Mouse (Mus musculus) adrenal gland, postnatal 25 days (tissue): ENCODE results near the gene Lyz2. TPM values are rescaled to one million over a fixed set of nuclear protein-coding genes. Genes with fewer than 3 reads are reported as not detected.
"Not testable (repeated sequence)": the region's sequence is repeated elsewhere in the genome, so short reads cannot be mapped to it uniquely, and the experiment has no call there.

Experiments
- DNase-seq: peaks from one replicate; pipeline ENCODE4 v3.0.0; 2021; ENCODE audit warnings: mixed read lengths
- total RNA-seq: library from RNA; stranded (reverse); gene quantifications from 2 replicates; pipeline ENCODE4 v1.2.3, GENCODE M21; 2021

Lyz2 gene
- total RNA-seq, 1 experiment from 2014 or later = 47.5 TPM

DNA sequence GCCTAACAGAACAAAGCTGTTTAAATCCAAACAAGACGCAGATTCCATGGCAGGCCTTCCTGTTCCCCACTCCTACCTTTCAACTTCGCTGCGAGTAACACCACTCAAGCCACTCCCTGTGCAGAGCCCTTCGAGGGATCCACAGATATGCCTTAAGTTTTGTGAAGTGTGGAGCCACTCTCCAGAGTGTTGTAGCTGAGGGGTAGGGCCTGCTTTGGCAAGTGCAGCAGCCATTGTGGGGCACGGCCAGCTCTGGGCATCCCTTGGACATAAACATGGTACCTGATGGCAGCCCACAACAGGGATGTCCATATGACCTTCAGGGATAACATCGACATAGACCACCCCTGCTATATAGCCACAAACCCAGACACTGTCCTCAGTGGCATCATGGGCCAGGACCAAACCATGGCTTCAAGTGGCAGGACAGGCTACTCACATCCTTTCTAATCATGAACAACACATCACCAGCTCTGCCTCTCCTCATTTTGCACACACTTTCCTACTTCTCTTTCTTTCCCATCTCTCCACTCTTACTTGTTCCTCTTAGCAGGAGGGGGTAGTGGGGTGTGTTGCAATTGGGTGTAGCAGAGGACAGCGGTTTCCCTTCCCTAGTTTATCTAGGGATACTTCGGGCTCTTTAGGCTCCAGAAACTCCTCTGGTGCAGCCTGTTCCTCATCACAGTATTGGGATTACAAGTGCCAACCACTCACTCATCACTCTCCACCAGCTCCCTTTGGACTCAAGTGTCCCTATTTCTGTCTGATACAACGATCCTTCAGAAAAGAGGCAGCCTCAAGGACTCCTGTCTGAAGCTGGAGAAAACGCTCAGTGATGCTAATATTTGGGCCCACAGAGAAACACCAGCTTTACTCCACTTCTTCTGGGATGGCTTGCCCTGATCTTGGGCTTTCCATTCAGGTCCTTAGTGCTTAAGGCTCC lies 2.7 kb upstream of the Lyz2 start:
- no peak for DNase-seq

DNA sequence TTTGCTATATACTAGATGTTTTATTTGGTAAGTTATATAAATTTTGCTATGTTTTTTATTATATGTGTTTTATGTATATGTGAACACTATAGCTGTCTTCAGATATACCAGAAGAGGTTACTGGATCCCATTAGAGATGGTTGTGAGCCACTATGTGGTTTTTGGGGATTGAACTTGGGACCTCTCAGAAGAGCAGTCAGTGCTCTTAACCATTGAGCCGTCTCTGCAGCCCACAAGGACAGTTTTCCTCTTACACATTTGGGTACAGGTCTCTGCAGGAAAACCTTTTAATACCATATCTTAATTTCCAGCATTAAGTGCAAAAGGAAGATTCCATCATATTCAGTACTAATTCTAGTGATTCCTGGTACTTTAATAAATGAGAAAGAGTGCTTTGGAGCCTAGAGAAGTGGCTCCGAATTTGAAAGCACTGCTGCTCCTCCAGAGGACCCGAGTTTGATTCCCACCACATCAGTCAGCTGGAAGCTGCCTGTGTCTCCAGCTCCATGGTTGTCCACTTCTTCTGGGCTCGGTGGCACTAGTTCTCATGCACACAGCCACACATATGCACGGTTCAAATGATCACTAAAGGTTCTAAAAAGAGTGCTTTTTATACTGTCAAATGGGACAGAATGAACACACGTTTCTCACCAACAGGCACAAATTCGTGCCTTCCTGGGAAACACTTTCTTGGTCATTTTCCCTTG lies 1.9 kb upstream of the Lyz2 start:
- no peak for DNase-seq

DNA sequence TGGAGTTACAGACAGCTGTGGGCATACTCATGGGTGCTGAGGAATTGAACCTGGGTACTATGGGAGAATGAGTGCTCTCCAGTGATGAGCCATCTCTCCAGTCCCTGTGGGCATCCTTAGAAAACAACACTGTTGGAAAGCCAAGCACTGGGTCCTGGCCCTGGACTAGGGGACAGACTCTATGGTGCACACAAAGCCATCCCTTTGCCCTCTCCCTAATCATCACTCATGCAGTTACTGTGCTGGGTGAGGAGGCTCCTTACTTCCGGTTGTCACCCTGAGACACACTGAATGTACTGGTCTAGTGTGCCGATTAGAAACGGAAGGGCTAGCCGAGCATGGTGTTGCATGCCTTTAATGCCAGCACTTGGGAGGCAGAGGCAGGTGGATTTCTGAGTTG lies 1.1 kb upstream of the Lyz2 start:
- not testable (repeated sequence) for DNase-seq

DNA sequence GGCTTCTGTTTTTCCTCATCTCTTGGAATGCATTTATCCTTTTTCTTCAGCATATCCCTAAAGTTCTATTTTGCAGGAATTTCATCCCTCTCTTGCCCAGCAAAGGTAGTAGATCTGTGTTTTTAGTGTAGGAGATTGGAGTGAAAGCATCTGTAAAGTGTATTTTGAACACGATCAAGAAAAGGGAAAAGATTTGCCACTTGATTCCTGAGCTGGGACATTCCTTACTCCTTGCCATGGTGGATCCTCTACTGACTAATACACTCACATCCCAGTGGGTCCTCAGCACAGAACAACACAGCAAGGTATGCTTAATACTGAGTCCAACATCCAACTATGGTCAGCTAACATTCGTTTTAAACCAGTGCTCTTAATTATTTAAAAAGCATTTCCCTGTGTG lies 430 bp upstream of the Lyz2 start:
- DNase-seq = no peak

DNA sequence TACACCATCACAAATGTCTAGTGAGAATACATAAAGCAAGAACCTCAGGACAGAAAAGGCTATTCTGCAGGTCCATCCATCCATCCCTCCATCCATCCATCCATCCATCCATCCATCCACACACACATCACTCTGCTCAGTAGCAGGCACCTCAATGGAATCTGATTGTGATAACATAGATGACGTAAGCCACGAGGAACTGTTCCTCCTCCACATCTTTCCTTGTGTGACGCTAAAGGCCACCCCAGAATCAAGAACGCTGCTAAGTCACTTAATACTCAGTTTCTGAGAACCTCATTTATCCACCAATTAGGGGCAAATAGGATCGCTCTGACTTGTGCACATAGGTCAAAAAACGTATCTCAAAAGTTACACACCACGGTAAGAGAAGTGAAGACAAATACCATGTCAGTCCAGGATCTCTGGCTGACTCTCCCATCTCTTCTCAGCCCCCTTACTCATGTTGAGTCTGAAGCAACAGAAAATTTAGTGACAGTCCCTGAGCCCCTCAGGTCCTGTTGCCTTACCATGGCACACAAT lies 670 bp downstream of the Lyz2 start:
- DNase-seq = no peak

DNA sequence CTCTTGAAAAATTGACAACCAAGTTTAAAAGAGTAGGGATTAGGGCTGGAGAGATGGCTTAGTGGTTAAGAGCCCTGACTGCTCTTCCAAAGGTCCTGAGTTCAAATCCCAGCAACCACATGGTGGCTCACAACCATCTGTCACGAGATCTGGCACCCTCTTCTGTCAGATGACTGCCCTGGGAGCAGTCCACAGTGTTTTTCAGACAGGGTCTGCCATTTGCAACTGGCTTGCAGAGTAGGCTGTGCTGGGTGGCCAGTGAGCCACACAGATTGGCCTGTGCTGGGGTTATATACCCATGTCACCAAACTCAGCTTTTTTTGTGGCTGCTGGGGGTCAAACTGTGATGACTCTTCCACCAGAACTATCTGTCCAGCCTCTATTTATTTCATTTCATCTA lies 2.1 kb downstream of the Lyz2 start:
- no peak for DNase-seq

DNA sequence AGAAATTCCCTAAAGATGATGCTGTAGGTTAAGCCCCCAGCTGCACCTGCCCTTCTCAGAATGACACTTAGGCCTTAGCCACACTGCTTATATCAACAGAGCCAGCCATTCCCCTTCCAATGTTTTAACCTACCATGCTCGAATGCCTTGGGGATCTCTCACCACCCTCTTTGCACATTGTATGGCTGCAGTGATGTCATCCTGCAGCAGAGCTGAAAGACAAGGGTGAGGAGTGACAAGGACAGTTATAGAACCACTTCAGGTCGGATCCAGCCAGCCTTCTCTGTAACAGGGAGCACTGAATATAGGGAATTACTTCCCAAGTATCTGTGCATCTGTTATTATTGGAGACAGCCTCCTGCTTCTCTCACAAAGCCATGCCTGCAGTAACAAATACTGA lies 3.6 kb downstream of the Lyz2 start:
- not testable (repeated sequence) for DNase-seq

DNA sequence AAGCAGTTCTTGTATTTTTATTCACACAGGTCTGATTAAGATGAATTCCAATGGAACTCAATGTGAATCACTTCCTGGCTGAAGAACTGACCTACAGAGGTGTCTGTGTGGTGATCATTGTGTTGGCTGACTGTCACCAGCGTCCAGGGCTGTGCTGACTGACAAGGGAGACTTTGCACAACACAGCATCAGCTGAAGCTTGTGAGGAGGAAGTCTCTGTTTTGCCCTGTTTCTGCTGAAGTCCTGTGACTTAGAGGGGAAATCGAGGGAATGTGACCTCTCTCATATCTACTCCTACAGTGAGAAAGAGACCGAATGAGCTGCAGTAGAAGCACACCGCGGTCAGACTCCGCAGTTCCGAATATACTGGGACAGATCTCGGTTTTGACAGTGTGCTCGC lies 4.3 kb downstream of the Lyz2 start:
- not testable (repeated sequence) for DNase-seq

DNA sequence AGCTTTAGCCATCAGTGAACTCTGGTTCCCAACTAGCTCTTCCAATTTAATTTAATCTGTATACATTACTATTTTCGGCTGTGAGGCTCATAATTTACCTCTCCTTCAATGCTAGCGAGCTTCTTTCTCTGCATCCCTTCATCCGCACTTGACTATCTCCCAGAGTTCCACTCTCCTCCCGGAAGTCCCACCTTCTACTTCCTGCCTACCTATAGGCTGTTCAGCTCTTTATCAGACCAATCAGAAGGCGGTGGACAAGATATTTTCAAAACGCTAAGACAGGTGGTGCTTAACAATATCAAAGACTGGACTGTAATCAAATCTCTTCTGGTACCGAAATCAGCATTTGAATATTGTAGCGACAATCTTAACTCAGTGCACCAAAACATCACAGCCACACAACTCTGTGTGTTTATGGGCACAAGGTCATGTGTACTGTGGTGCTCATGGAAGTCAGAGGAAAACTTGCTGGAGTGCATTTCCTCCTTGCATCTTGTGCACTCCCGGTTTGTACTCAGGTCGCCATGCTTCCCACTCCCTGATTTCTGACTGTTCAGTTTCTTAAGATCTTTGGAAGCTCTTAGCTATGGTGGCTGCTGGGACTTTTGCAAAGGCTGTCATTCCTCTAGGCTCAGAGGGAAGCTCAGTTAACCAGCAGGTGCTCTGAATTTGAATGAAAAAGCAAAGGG lies 6.3 kb downstream of the Lyz2 start:
- no peak for DNase-seq

DNA sequence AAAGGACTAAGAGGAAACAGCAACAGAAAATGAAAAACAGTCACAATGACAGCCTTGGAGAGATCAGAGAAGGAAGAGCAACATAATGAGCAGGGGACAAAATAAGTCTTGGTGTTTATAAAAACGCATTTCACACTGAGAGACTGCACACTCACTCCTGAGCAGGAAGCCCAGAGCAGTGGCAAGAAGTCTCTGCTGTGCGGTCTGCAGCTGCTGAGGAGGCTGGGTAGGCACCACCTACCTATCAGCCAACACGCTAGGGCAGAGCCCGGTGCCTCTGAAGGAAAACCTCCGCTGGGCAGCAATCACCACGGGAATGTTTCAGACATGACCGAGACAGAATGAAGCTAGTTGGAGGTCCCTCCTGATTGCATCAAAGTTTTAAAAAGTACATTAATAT lies 7.5 kb downstream of the Lyz2 start:
- not testable (repeated sequence) for DNase-seq

DNA sequence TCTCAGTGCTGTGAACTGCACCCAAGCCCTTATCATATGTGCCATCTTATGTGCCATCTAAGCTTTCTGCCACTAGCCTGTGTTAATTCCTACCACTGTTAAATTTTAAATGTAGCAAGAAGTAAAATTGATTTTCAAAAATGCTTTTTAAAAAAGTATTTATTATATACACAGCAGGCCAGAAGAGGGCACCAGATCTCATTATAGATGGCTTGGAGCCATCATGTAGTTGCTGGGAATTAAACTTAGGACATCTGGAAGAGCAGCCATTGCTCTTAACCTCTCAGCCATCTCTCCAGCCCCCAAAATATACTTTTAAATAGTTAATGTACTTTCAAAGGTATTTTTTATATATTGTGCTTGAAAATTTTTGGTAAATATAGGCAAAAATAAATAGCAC lies 10.1 kb downstream of the Lyz2 start:
- DNase-seq = no peak

DNA sequence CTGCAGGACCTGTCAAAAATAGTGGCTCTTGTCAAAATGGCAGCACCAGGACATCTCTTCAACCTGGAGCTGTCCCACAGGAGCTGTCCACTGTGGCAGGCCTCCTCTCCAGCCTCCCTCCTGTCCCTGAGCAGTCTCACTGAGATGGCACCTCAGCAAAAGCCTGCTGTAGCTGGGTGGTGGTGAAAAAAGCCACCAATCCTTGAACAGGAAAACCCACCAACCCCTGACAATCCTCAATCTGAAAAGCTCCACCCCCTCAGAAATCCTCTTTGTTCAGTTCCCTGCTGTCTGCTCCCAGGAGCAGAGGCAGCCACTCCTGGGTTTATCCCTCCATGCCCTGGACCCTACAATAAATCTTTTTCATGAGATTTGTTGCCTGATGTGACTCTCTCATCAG lies 22.3 kb downstream of the Lyz2 start:
- DNase-seq = no peak

DNA sequence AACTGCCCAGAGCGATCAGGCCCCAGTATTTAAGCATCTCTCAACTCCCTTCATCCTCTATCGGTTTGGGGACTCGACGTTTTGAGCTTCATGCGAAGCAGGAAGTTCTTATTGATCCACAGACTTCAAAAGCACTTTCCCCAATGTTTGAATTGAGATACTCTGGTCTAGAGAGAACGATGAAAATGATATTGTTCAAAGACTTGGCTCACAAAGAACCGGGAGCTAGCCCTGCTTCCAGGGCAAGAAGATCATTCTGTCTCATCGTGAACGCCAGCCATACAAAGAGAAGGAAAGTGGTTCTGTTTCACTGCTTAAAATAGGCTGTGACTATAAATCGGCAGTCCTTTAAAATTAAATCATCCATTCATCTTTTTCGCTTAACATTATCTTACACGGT lies 43.5 kb downstream of the Lyz2 start, which contains the start of gene 9530003J23Rik:
9530003J23Rik (minus strand) TSS at position 101 of the 400 bp plus-strand sequence.
- no peak for DNase-seq

DNA sequence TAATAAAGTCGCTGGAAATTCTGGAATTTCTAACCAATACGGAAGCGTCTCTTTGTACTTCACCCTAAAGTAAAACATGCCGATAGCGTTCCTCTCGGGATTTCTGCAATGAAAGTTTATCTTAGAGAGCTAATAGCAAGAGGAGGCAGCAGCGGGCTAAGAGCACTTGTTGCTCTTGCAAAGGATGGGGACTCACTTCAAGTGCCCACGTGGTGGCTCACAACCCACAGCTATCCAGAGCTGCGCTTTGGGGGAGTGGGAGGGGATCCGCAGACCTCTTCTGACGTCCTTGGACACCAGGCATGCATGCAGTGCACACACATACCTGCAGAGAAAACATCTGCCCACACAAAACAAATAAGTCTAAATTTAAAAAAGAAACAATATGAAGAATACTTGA lies 46.3 kb downstream of the Lyz2 start:
- DNase-seq = no peak

DNA sequence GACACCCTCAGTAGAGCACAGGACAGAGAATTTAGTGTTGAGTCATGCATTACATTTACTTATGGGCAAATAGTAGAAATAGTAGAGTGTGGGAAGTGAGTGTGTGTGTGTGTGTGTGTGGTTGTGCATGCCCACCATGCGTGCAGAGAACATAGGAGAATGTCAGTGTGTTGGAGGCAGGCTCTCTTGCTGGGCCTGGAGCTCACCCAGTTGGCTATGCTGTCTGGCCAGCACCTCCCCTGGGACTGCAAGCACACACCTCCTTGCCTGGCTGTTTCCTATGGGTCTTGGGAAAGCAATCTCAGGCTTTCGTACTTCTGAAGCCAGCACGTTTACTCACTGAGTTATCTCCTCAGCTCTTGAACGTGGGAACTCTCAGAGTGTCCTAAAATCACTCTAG lies 47.3 kb downstream of the Lyz2 start:
- DNase-seq = no peak

DNA sequence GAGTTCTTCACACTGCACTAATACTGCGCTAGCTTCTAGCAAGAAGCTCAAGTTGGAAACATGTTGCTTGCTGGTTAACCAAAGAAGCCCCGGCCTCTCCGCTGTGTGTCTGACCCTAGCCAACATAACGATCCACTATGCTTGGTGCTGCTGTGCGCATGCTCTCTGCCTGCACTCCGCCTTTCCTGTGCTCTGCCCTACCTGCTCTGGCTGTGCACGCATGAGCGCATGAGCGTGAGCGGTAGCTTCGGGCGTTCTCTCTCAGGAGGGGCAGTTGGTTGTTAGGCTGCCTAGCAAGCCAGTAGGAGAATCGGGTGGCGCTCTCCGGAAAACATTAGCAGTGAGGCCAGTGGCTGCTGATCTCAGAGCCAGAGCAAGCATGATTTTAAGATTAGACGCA lies 52.3 kb downstream of the Lyz2 start:
- no peak for DNase-seq

Other genes with a start within 250 kb of the Lyz2 start
- gene Lrrc10, start 237.0 kb downstream of the Lyz2 start, total RNA-seq = not detected in 2 replicates
- gene Cct2, start 218.5 kb downstream of the Lyz2 start, total RNA-seq = 236 and 244 TPM in 2 replicates
- gene Frs2, start 133.8 kb downstream of the Lyz2 start, total RNA-seq = 29.0 and 29.5 TPM in 2 replicates
- gene Yeats4, start 57.8 kb downstream of the Lyz2 start, total RNA-seq = 42.6 and 51.7 TPM in 2 replicates
- not detected in 2 replicates for gene 9530003J23Rik, start 43.6 kb downstream of the Lyz2 start, total RNA-seq
- gene Lyz1, start 10.5 kb upstream of the Lyz2 start, total RNA-seq = 3.0 and 4.6 TPM in 2 replicates
- gene Cpsf6, start 97.7 kb upstream of the Lyz2 start, total RNA-seq = 86.5 and 98.2 TPM in 2 replicates